Mouse (Mus musculus) adrenal gland, postnatal 4 days (tissue): ENCODE results near the gene Cdhr2. TPM values are rescaled to one million over a fixed set of nuclear protein-coding genes. Genes with fewer than 3 reads are reported as not detected.

Experiments
- DNase-seq, 2 experiments: peaks; one replicate each; pipeline ENCODE4 v3.0.0; 2021 to 2022; ENCODE audit warnings: low spot score in 2 of 2, mixed read lengths in 2 of 2
- total RNA-seq, 2 experiments: library from RNA; stranded (reverse); gene quantifications; 2 replicates each; pipeline ENCODE4 v1.2.3; 2021

The Cdhr2 gene
- total RNA-seq, 2 experiments from 2014 or later, result 2.1 to 5.8 TPM

DNA sequence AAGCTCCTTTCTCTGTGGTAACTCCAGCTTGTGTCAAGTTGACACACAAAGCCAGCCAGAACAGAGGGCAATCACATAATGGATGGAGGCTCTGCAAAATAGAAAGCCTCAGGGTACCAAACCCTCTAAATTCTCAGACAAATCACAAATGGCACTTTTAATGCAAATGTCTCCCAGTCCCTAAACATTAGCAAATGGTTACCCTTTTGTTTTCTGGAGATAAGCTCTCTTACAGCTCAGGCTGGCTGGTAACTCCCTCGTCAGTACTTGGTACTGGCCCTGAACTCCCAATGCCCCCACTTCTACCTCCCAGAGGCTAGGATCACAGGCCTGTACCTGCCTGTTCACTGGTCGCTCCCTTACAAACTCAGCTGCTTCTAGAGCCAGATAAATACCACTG is 82.0 kb downstream of the Cdhr2 start:
- no peak for DNase-seq

DNA sequence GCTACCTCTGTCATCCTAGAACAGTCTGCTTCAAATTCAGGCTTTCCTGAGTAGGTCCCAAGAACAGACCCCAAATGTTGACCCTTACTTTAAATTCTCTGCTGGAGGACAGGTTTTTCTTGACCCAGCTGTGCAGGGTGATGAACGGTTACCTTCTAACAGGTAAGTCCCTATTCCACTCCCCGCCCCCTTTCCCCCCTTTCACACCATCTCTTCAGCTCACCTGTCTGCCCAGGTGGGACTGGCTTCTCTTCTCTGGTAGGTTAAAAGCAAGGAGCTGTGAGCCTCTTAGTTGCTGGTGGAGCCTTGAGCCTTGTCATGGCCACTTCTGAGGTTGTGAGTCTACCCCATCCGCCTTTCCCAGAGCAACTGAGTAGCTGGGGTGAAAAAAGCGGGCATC is 82.4 kb downstream of the Cdhr2 start, which contains the start of gene Eif4e1b:
Eif4e1b (plus strand) TSS at position 301 of the 400 bp plus-strand sequence.
- DNase-seq, result no peak

Other genes with a start within 250 kb of the Cdhr2 start
- 10 to 100 TPM; 60.2 to 66.0 TPM for gene Thoc3, start 232.6 kb upstream of the Cdhr2 start, total RNA-seq
- gene Simc1, start 197.7 kb upstream of the Cdhr2 start, total RNA-seq, result 10 to 100 TPM; 11.7 to 12.5 TPM
- 10 to 100 TPM; 78.0 to 89.7 TPM for gene 4833439L19Rik, start 136.0 kb upstream of the Cdhr2 start, total RNA-seq
- gene Arl10, start 126.4 kb upstream of the Cdhr2 start, total RNA-seq, result 10 to 100 TPM; 43.9 to 44.2 TPM
- gene Nop16, start 111.4 kb upstream of the Cdhr2 start, total RNA-seq, result 10 to 100 TPM; 40.0 to 41.7 TPM
- 100 to 1,000 TPM; 193 to 204 TPM for gene Higd2a, start 111.3 kb upstream of the Cdhr2 start, total RNA-seq
- gene Cltb, start 90.1 kb upstream of the Cdhr2 start, total RNA-seq, result 10 to 100 TPM; 69.3 to 72.2 TPM
- 10 to 100 TPM; 74.5 to 81.4 TPM for gene Faf2, start 79.7 kb upstream of the Cdhr2 start, total RNA-seq
- gene Rnf44, start 7.6 kb upstream of the Cdhr2 start, total RNA-seq, result 100 to 1,000 TPM; 134 to 137 TPM
- gene Gprin1, start 48.4 kb downstream of the Cdhr2 start, total RNA-seq, result 10 to 100 TPM; 10.4 to 10.5 TPM
- gene Sncb, start 65.1 kb downstream of the Cdhr2 start, total RNA-seq, result 1 to 10 TPM; 3.9 to 4.7 TPM
- gene Eif4e1b, start 82.5 kb downstream of the Cdhr2 start, total RNA-seq, result not detected
- gene Tspan17, start 87.9 kb downstream of the Cdhr2 start, total RNA-seq, result 10 to 100 TPM; 33.0 to 38.4 TPM
- 10 to 100 TPM; 12.0 to 13.8 TPM for gene Unc5a, start 247.9 kb downstream of the Cdhr2 start, total RNA-seq